Mouse (Mus musculus) lung, embryonic 14.5 days (tissue): ENCODE results near the gene Ect2. TPM values are rescaled to one million over a fixed set of nuclear protein-coding genes. Genes with fewer than 3 reads are reported as not detected.
A peak's percentile ranks its signal among the peaks of the same experiment; 100 is the strongest.

Experiments used
- ATAC-seq: fragments of 200-750 bp; cut with Nextera tagmentation; 2 replicates; pipeline ENCODE4 v1.8.0; 2017; ENCODE audit warnings: mild to moderate bottlenecking, moderate TSS enrichment, moderate library complexity; ENCODE audit not compliant: insufficient read depth
- DNase-seq: peaks from one replicate; pipeline ENCODE4 v3.0.0-alpha.2; 2015
- H3K27ac ChIP-seq: fragments of 300-500 bp; sonication (generic); 2 replicates; pipeline ENCODE4 v1.5.1; 2014; ENCODE audit warnings: low read depth, mild to moderate bottlenecking, moderate library complexity
- H3K27me3 ChIP-seq: fragments of 300-500 bp; sonication (generic); 2 replicates; pipeline ENCODE4 v1.6.1; 2014; ENCODE audit warnings: low read length, control low read depth; ENCODE audit not compliant: insufficient read depth
- H3K36me3 ChIP-seq: fragments of 300-500 bp; sonication (generic); 2 replicates; pipeline ENCODE4 v1.6.1; 2014; ENCODE audit warnings: control low read depth; ENCODE audit not compliant: insufficient read depth
- H3K4me1 ChIP-seq: fragments of 300-500 bp; sonication (generic); 2 replicates; pipeline ENCODE4 v1.6.1; 2014; ENCODE audit warnings: antibody characterized with exemption, control low read depth; ENCODE audit not compliant: insufficient read depth
- H3K4me2 ChIP-seq: fragments of 300-500 bp; sonication (generic); 2 replicates; pipeline ENCODE4 v1.6.1; 2014; ENCODE audit warnings: mild to moderate bottlenecking
- H3K4me3 ChIP-seq: fragments of 300-500 bp; sonication (generic); 2 replicates; pipeline ENCODE4 v1.5.1; 2014; ENCODE audit warnings: low read depth, low read length
- H3K9ac ChIP-seq: fragments of 300-500 bp; sonication (generic); 2 replicates; pipeline ENCODE4 v1.6.1; 2014
- H3K9me3 ChIP-seq: fragments of 300-500 bp; sonication (generic); 2 replicates; pipeline ENCODE4 v1.6.1; 2016; ENCODE audit warnings: low read depth, low read length, control low read depth
- CTCF ChIP-seq: IDR thresholded peaks from 2 replicates; pipeline ENCODE4 v1.5.1; 2016; ENCODE audit warnings: antibody characterized with exemption, low read depth
- WGBS: fragments of 180-500 bp; shearing (Covaris S2); extraction: QIAGEN DNeasy Blood & Tissue Kit; methylation state at CpG from one replicate; pipeline ENCODE4 v1.1.7; 2014; 5-methylcytosine and 5-hydroxymethylcytosine counted together
- polyA plus RNA-seq: library from polyadenylated mRNA; unstranded; fragments of >200 nt; fragmentation: Nextera tagmentation; extraction: Ambion mirVana; gene quantifications from 2 replicates; pipeline ENCODE4 v1.2.1, GENCODE M21; 2014

Gene Ect2
- polyA plus RNA-seq, 1 experiment from 2014 or later: 82.0 TPM

DNA sequence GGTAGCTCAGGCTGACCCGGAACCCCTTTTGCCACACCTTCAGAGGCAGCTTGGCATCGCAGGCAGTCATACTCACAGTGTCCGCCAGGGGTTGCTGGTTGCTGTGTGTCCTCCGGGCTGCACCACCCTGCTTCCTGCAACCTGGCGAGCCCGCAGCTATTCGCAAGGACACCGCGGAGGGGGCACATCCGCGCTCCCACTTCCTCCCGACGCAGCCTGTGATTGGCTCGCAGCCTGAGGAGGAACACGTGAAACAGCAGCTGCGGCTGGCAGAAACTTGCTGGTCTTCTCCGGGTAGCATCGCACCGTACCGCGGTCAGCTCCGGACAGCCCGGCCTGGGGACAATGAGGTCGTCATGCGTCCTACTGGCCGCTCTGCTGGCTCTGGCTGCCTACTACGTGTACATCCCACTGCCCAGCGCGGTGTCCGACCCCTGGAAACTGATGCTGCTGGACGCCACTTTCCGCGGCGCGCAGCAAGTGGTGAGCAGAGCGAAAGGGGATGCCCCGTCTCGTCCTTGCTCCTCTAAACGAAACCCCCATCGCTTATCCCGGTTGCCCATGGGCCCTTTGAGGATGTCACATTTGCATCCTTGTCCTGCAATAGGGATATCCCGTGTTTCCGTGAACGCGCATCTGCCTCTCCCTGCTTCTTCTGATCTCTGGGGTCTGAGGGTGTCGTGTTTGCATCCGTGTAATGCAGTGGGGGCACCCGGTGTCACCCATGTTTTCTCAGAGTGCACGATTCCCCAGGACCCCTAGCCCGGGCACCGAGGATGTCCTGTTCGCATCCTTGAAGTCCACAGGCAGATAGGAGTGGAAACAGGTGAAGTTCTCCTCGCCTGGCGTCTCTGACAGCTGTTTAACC, 29.3 kb upstream of the Ect2 start, which contains the start of gene Nceh1:
Gene Nceh1, plus strand, starts transcription at position 233 of the 868 bp plus-strand sequence.
- peak within 1 kb of the TSS; percentile 54 for H3K9ac ChIP-seq
- H3K4me2 ChIP-seq: peak within 1 kb of the TSS; percentile 95
- peak; percentile 98 for ATAC-seq
- peak; percentile 97 for TF ChIP-seq CTCF
- no peaks in the 10 kb centered on the region for H3K36me3 ChIP-seq
- no peaks in the 10 kb centered on the region for H3K9me3 ChIP-seq
- no peaks in the 10 kb centered on the region for H3K27me3 ChIP-seq
- DNase-seq: peak; percentile 94
- H3K4me3 ChIP-seq: peak within 1 kb of the TSS; percentile 56
- no peak within 1 kb of the TSS for H3K27ac ChIP-seq
- under 1% methylated on average over 54 of the region's 54 CpGs for WGBS
- H3K4me1 ChIP-seq: no peaks in the 10 kb centered on the region

DNA sequence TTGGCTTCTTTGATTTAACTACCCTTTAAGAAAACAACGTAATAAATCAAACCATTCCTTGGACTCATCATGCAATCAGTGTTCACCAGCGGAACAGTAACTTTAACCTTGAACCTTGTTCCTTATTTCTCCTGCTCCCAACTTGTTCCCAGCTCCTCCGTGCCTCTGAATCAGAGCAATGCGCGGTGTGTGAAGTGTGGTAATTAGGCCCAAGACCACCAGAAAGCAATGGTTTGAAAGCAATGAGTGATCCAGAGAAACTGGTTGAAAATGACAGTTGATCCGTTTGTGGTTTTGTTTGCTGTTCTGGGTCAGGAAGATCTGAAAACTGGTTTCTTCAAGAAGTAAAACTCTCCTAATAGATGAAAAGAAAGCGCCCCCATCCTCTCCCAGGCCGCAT, 26.0 kb upstream of the Ect2 start:
- Histone ChIP-seq H3K9me3 (no peaks in the 10 kb centered on the region), H3K4me1 (no peaks in the 10 kb centered on the region), H3K27ac (no peak overlapping the region), H3K4me3 (no peak overlapping the region), H3K4me2 (no peak overlapping the region), H3K9ac (no peak overlapping the region), H3K36me3 (no peaks in the 10 kb centered on the region), H3K27me3 (no peaks in the 10 kb centered on the region)
- no peak for TF ChIP-seq CTCF
- no peak for DNase-seq
- WGBS: 81% methylated on average over 8 of the region's 8 CpGs
- no peak for ATAC-seq

DNA sequence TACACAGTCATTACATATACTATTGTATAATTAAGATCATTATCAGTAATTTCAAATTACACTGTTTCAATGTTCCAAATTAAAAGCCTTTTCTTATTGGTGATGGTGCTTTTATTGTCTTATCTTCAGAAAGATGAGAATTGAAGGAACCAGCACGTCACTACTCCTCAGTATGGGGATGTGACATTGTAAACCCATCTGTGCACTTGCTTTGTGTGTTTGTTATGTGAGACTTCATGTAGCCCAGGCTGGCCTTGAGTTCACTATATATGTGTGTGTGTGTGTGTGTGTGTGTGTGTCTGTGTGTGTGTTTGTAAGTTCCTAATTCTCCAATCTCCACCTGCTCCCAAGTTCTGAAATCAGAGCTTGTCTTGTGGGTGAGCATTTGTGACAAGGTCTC, 16.6 kb upstream of the Ect2 start:
- no peak for DNase-seq
- Histone ChIP-seq H3K9ac (no peak overlapping the region), H3K27me3 (no peaks in the 10 kb centered on the region), H3K4me3 (no peak overlapping the region), H3K36me3 (no peaks in the 10 kb centered on the region), H3K9me3 (no peaks in the 10 kb centered on the region), H3K4me2 (no peak overlapping the region), H3K4me1 (no peaks in the 10 kb centered on the region), H3K27ac (no peak overlapping the region)
- ATAC-seq: no peak
- WGBS: 69% methylated on average over 1 of the region's 1 CpGs
- no peak for TF ChIP-seq CTCF

DNA sequence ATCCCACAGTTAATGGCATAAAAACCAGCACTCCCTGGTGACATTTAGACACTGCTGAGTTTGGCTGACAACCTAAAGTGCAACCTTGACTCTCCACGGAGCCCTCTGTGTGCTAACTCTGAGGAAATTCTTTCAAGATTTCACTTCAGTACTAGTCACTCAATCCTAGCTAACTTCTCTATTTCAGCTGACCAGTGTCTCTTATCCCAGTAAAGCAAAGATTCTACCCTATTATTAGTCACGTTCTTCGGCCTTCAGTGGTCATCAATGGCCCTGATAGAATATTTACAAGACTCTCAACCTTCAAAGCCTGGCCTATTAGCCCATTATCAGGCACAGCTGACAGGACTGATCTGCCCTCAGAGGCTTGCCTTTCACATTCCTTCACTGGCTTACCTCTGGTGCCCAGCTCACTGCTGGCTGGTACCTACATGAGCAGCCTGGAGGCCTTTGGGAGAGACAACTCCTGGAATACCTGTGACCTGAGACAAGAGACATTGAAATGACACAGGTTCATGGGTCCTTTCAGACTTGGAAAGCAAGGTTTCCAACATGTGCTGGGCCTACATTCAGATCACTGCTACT, 11.9 kb upstream of the Ect2 start:
- DNase-seq: no peak
- H3K4me2 ChIP-seq: no peak overlapping the region
- H3K4me3 ChIP-seq: no peak overlapping the region
- no peak for ATAC-seq
- H3K4me1 ChIP-seq: no peaks in the 10 kb centered on the region
- H3K9ac ChIP-seq: no peak overlapping the region
- H3K27ac ChIP-seq: no peak overlapping the region
- no peaks in the 10 kb centered on the region for H3K9me3 ChIP-seq
- 67% methylated on average over 3 of the region's 3 CpGs for WGBS
- H3K27me3 ChIP-seq: no peaks in the 10 kb centered on the region
- H3K36me3 ChIP-seq: no peaks in the 10 kb centered on the region
- no peak for TF ChIP-seq CTCF

GRCm38 (mm10) chr3:27162410-27162804, 8.7 kb upstream of the Ect2 start:
- Histone ChIP-seq H3K36me3 (no peaks in the 10 kb centered on the region), H3K27me3 (no peaks in the 10 kb centered on the region), H3K4me2 (no peak overlapping the region), H3K9me3 (no peaks in the 10 kb centered on the region), H3K9ac (no peak overlapping the region), H3K27ac (no peak overlapping the region), H3K4me1 (no peaks in the 10 kb centered on the region), H3K4me3 (no peak overlapping the region)
- ATAC-seq (no peak), DNase-seq (no peak)
- WGBS: 52% methylated on average over 2 of the region's 2 CpGs
- TF ChIP-seq CTCF: no peak

- no peak for TF ChIP-seq CTCF
- Histone ChIP-seq H3K9me3 (no peaks in the 10 kb centered on the region), H3K9ac (no peak overlapping the region), H3K4me2 (no peak overlapping the region), H3K27ac (no peak overlapping the region), H3K36me3 (no peaks in the 10 kb centered on the region), H3K4me1 (no peaks in the 10 kb centered on the region), H3K4me3 (no peak overlapping the region), H3K27me3 (no peaks in the 10 kb centered on the region)
- ATAC-seq (no peak), DNase-seq (no peak)
- WGBS: 84% methylated on average over 6 of the region's 6 CpGs
These were observed 8.1 kb upstream of the Ect2 start for GRCm38 (mm10) chr3:27161645-27162409.

- H3K27me3 ChIP-seq: no peaks in the 10 kb centered on the region
- H3K9me3 ChIP-seq: no peaks in the 10 kb centered on the region
- H3K9ac ChIP-seq: no peak overlapping the region
- H3K4me3 ChIP-seq: no peak overlapping the region
- no peak for ATAC-seq
- no peak for TF ChIP-seq CTCF
- H3K4me1 ChIP-seq: no peaks in the 10 kb centered on the region
- no peak overlapping the region for H3K4me2 ChIP-seq
- peak; percentile 3 for DNase-seq
- H3K27ac ChIP-seq: no peak overlapping the region
- WGBS: 52% methylated on average over 4 of the region's 4 CpGs
- H3K36me3 ChIP-seq: no peaks in the 10 kb centered on the region
These were observed 5.2 kb upstream of the Ect2 start for GRCm38 (mm10) chr3:27158910-27159309.
